Mouse (Mus musculus): ENCODE data around the gene Rnf213. TPM values are rescaled to one million over a fixed set of nuclear protein-coding genes. Genes with fewer than 3 reads are reported as not detected.
"Not testable (repeated sequence)": the region's sequence is repeated elsewhere in the genome, so short reads cannot be mapped to it uniquely, and the experiment has no call there.

The Rnf213 gene
- total RNA-seq, 2 experiments from 2014 or later = 3.4 to 3.9 TPM

GRCm38 (mm10) chr11:119363534-119364145 lies 29.3 kb upstream of the Rnf213 start:
- peak; percentile 57 to 63 for DNase-seq (ENCODE audit: extremely low spot score in 1 of 2, low spot score in 2 of 2)
- intact Hi-C loops (cut with DNase I) = loop anchor here (1.0 kb wide), 1 partner anchor 58 kb away; no protein-coding TSS in a partner anchor
- H3K27ac ChIP-seq = no peak overlapping the region
- TF ChIP-seq CTCF (IDR thresholded peaks at IDR 0.05) = peak; percentile 82
- H3K4me3 ChIP-seq = no peak overlapping the region

GRCm38 (mm10) chr11:119375425-119375824 lies 17.5 kb upstream of the Rnf213 start:
- no peak for DNase-seq (ENCODE audit: extremely low spot score in 1 of 2, low spot score in 2 of 2)
- intact Hi-C loops (cut with DNase I) = no loop called here
- Histone ChIP-seq H3K27ac (no peak overlapping the region), H3K4me3 (no peak overlapping the region)
- no peak for TF ChIP-seq CTCF (IDR thresholded peaks at IDR 0.05)

DNA sequence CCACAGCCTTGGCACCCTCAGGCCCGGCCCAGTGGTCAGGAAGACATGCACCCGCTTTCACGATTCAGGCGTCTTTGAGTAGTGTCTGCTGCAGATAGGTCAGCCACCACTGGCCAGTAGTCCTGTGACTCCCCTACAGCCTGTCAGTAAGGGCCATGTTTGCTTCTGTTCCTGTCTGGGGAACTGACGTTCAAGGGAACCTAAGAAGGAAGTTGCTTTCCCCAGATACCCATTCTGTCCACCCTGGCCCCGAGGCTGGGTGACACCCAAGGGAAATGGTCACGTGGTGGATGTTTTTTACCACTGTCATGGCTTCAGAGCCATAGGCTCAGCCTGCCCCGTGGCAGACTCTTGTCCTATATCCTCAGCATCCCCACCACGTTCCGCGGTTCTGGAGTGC lies 15.6 kb upstream of the Rnf213 start:
- H3K27ac ChIP-seq = no peak overlapping the region
- DNase-seq (ENCODE audit: extremely low spot score in 1 of 2, low spot score in 2 of 2) = no peak
- intact Hi-C loops (cut with DNase I) = no loop called here
- no peak overlapping the region for H3K4me3 ChIP-seq
- TF ChIP-seq CTCF (IDR thresholded peaks at IDR 0.05) = no peak

GRCm38 (mm10) chr11:119378551-119378950 lies 14.3 kb upstream of the Rnf213 start:
- H3K27ac ChIP-seq = no peak overlapping the region

GRCm38 (mm10) chr11:119381631-119382337 lies 11.1 kb upstream of the Rnf213 start:
- Histone ChIP-seq H3K27ac (no peak overlapping the region), H3K4me3 (no peak overlapping the region)
- TF ChIP-seq CTCF (IDR thresholded peaks at IDR 0.05) = no peak
- no peak for DNase-seq (ENCODE audit: extremely low spot score in 1 of 2, low spot score in 2 of 2)
- intact Hi-C loops (cut with DNase I) = no loop called here

More at GRCm38 (mm10) chr11:119378551-119378950, 14.3 kb upstream of the Rnf213 start:
- no peak overlapping the region for H3K4me3 ChIP-seq
- no peak for DNase-seq (ENCODE audit: extremely low spot score in 1 of 2, low spot score in 2 of 2)
- no peak for TF ChIP-seq CTCF (IDR thresholded peaks at IDR 0.05)
- intact Hi-C loops (cut with DNase I) = no loop called here

- intact Hi-C loops (cut with DNase I) = no loop called here
- H3K4me3 ChIP-seq = no peak overlapping the region
- no peak overlapping the region for H3K27ac ChIP-seq
- DNase-seq (ENCODE audit: extremely low spot score in 1 of 2, low spot score in 2 of 2) = no peak
- no peak for TF ChIP-seq CTCF (IDR thresholded peaks at IDR 0.05)
These were observed 10.5 kb upstream of the Rnf213 start for GRCm38 (mm10) chr11:119382338-119382850.

GRCm38 (mm10) chr11:119384904-119385303 lies 8.0 kb upstream of the Rnf213 start:
- no peak for TF ChIP-seq CTCF (IDR thresholded peaks at IDR 0.05)

GRCm38 (mm10) chr11:119386306-119386705 lies 6.6 kb upstream of the Rnf213 start:
- TF ChIP-seq CTCF (IDR thresholded peaks at IDR 0.05) = no peak
- DNase-seq (ENCODE audit: extremely low spot score in 1 of 2, low spot score in 2 of 2) = no peak
- intact Hi-C loops (cut with DNase I) = no loop called here

More at GRCm38 (mm10) chr11:119384904-119385303, 8.0 kb upstream of the Rnf213 start:
- Histone ChIP-seq H3K4me3 (no peak overlapping the region), H3K27ac (no peak overlapping the region)
- intact Hi-C loops (cut with DNase I) = no loop called here
- DNase-seq (ENCODE audit: extremely low spot score in 1 of 2, low spot score in 2 of 2) = no peak

DNA sequence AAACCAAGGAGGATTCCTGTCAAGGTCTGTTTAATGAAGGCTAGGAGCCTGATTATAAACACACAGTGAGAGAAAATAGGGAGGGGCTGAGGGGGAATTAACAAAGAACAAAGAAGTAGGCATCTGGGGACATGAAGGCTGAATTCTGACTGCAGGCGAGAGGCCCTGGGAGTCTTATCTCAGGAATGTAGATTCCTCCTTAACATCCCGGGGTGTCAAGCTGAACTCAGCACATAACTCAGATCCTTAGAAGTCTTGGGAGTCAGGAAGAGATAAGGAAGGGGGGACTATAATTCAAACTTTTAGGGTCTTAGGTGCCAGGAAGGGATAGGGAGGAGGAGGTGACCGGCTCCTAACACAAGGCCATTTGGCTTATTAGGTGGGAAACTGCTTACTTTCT lies 5.6 kb upstream of the Rnf213 start:
- DNase-seq (ENCODE audit: extremely low spot score in 1 of 2, low spot score in 2 of 2); H3K27ac ChIP-seq; intact Hi-C loops (cut with DNase I); H3K4me3 ChIP-seq: not testable (repeated sequence)

More at GRCm38 (mm10) chr11:119386306-119386705, 6.6 kb upstream of the Rnf213 start:
- H3K27ac ChIP-seq = no peak overlapping the region
- H3K4me3 ChIP-seq = no peak overlapping the region

- Histone ChIP-seq H3K27ac (peak overlapping the region; percentile 88), H3K4me3 (peak overlapping the region; percentile 76)
- peak; percentile 48 to 55 for DNase-seq (ENCODE audit: extremely low spot score in 1 of 2, low spot score in 2 of 2)
- intact Hi-C loops (cut with DNase I) = no loop called here
- peak; percentile 38 for TF ChIP-seq CTCF (IDR thresholded peaks at IDR 0.05)
These were observed 3.0 kb upstream of the Rnf213 start for GRCm38 (mm10) chr11:119389851-119390270.

- peak; percentile 21 to 38 for DNase-seq (ENCODE audit: extremely low spot score in 1 of 2, low spot score in 2 of 2)
- intact Hi-C loops (cut with DNase I) = no loop called here
- peak overlapping the region; percentile 88 for H3K27ac ChIP-seq
- no peak; the same call in 1 of the 2 replicates for TF ChIP-seq CTCF (IDR thresholded peaks at IDR 0.05)
- H3K4me3 ChIP-seq = peak overlapping the region; percentile 76
These were observed 2.3 kb upstream of the Rnf213 start for GRCm38 (mm10) chr11:119390271-119391231.
